Comparison of ENCODE assay signal across 8 mouse cellular contexts in genomic region chr1:75477264-75477965, GRCm38 (mm10). TPM values are rescaled to one million over a fixed set of nuclear protein-coding genes. Genes with fewer than 3 reads are reported as not detected.
A peak's percentile ranks its signal among the peaks of the same experiment; 100 is the strongest.
DNase-seq lines count a peak whose midpoint lies in the region; ATAC-seq lines count a peak whose summit lies in the region.

No protein-coding gene starts in this region.

- peak; percentile 10; the same call in 1 of the 2 replicates for ATAC-seq in intestine, embryonic 15.5 days
- ATAC-seq in midbrain, embryonic 12.5 days (ENCODE audit: low FRiP score, low read depth), result no peak
- ATAC-seq in erythroid progenitor cell, adult 5-6 weeks (replicated peaks; ENCODE audit: low FRiP score, poor library complexity, severe bottlenecking), result no peak; the same call in 1 of the 2 replicates

- peak overlapping the region; percentile 87 for H3K4me2 ChIP-seq in intestine, embryonic 15.5 days (replicated peaks)
- peak overlapping the region; percentile 90 for H3K4me2 ChIP-seq in midbrain, embryonic 12.5 days (replicated peaks)

- H3K27ac ChIP-seq in intestine, embryonic 15.5 days, result no peak overlapping the region
- no peak overlapping the region for H3K27ac ChIP-seq in limb, embryonic 10.5 days
- 0 out of 2 replicates have a peak overlapping the region, but pooled peaks have one; percentile 8 for H3K27ac ChIP-seq in midbrain, embryonic 12.5 days (replicated peaks)

- peaks cover 21% of the 10 kb centered on the region for H3K27me3 ChIP-seq in intestine, embryonic 15.5 days (replicated peaks)
- peaks cover 69% of the 10 kb centered on the region for H3K27me3 ChIP-seq in limb, embryonic 10.5 days (ENCODE audit: low read depth, poor library complexity, severe bottlenecking)
- peaks cover 25% of the 10 kb centered on the region for H3K27me3 ChIP-seq in midbrain, embryonic 12.5 days

- peaks cover 22% of the 10 kb centered on the region for H3K4me1 ChIP-seq in intestine, embryonic 15.5 days (replicated peaks)
- peaks cover 38% of the 10 kb centered on the region for H3K4me1 ChIP-seq in limb, embryonic 10.5 days
- H3K4me1 ChIP-seq in midbrain, embryonic 12.5 days, result peaks cover 33% of the 10 kb centered on the region

- peak overlapping the region; percentile 79 for H3K4me3 ChIP-seq in intestine, embryonic 15.5 days (replicated peaks)
- peak overlapping the region; percentile 88 for H3K4me3 ChIP-seq in limb, embryonic 10.5 days
- H3K4me3 ChIP-seq in midbrain, embryonic 12.5 days, result peak overlapping the region; percentile 82

- peaks cover 23% of the 10 kb centered on the region for H3K36me3 ChIP-seq in intestine, embryonic 15.5 days
- H3K36me3 ChIP-seq in limb, embryonic 10.5 days, result peaks cover 48% of the 10 kb centered on the region
- peaks cover 44% of the 10 kb centered on the region for H3K36me3 ChIP-seq in midbrain, embryonic 12.5 days

- H3K9me3 ChIP-seq in intestine, embryonic 15.5 days, result no peaks in the 10 kb centered on the region
- H3K9me3 ChIP-seq in limb, embryonic 10.5 days (replicated peaks), result no peaks in the 10 kb centered on the region
- no peaks in the 10 kb centered on the region for H3K9me3 ChIP-seq in midbrain, embryonic 12.5 days

- peak; percentile 59 for DNase-seq in adipocyte (ENCODE audit: low spot score)
- DNase-seq in cerebellum, postnatal 36 days, result peak; percentile 95 to 98
- peak; percentile 56 to 69 for DNase-seq in gastrocnemius, adult 8-10 months (ENCODE audit: low spot score in 2 of 2)
- DNase-seq in limb, embryonic 10.5 days (ENCODE audit: low spot score), result peak; percentile 93
- DNase-seq in skeletal muscle tissue, adult 2 months (ENCODE audit: low read depth, low spot score), result peak; percentile 67

- WGBS in intestine, embryonic 15.5 days, result 17% methylated on average over 35 of the region's 35 CpGs
- WGBS in limb, embryonic 10.5 days, result 13% methylated on average over 35 of the region's 35 CpGs
- 13% methylated on average over 35 of the region's 35 CpGs for WGBS in midbrain, embryonic 12.5 days

- no peak overlapping the region; the same call in 1 of the 2 replicates for H3K9ac ChIP-seq in intestine, embryonic 15.5 days
- H3K9ac ChIP-seq in midbrain, embryonic 12.5 days (replicated peaks), result 0 out of 2 replicates have a peak overlapping the region, but pooled peaks have one; percentile 21

RNA-seq across cellular contexts. Expression of gene Chpf, which starts 1.7 kb away (rescaled TPM):
- 1 to 10 TPM; 2.0 to 3.5 (median 2.5) TPM for total RNA-seq in gastrocnemius, adult 8-10 months (2022)
- polyA plus RNA-seq in intestine, embryonic 15.5 days (2015; fragmentation: Nextera tagmentation; extraction: Ambion mirVana), result 35.9 and 36.9 TPM in 2 replicates
- polyA plus RNA-seq in limb, embryonic 10.5 days (2016; fragmentation: Nextera tagmentation; extraction: Ambion mirVana), result 23.7 and 28.8 TPM in 2 replicates
- 35.9 and 36.3 TPM in 2 replicates for polyA plus RNA-seq in midbrain, embryonic 12.5 days (2016; fragmentation: Nextera tagmentation; extraction: Ambion mirVana)
- not detected in 2 replicates for total RNA-seq in erythroid progenitor cell, adult 5-6 weeks (2015; ENCODE audit: low replicate concordance)
- 0.77 TPM in 1 of 2 replicates, not detected in the other for total RNA-seq in erythroid progenitor cell, adult 5-6 weeks (2017; ENCODE audit: low replicate concordance)

RNA-seq across cellular contexts. Expression of gene Tmem198, which starts 1.9 kb away (rescaled TPM):
- not detected for total RNA-seq in gastrocnemius, adult 8-10 months (2022)
- polyA plus RNA-seq in intestine, embryonic 15.5 days (2015; fragmentation: Nextera tagmentation; extraction: Ambion mirVana), result 2.2 and 2.4 TPM in 2 replicates
- 0.35 and 0.69 TPM in 2 replicates for polyA plus RNA-seq in limb, embryonic 10.5 days (2016; fragmentation: Nextera tagmentation; extraction: Ambion mirVana)
- polyA plus RNA-seq in midbrain, embryonic 12.5 days (2016; fragmentation: Nextera tagmentation; extraction: Ambion mirVana), result 26.5 and 27.6 TPM in 2 replicates
- total RNA-seq in erythroid progenitor cell, adult 5-6 weeks (2015; ENCODE audit: low replicate concordance), result not detected in 2 replicates
- total RNA-seq in erythroid progenitor cell, adult 5-6 weeks (2017; ENCODE audit: low replicate concordance), result not detected in 2 replicates

RNA-seq across cellular contexts. Expression of gene Asic4, which starts 27.2 kb away (rescaled TPM):
- total RNA-seq in gastrocnemius, adult 8-10 months (2022), result not detected
- polyA plus RNA-seq in intestine, embryonic 15.5 days (2015; fragmentation: Nextera tagmentation; extraction: Ambion mirVana), result 2.6 and 2.7 TPM in 2 replicates
- polyA plus RNA-seq in limb, embryonic 10.5 days (2016; fragmentation: Nextera tagmentation; extraction: Ambion mirVana), result 0.31 and 0.59 TPM in 2 replicates
- polyA plus RNA-seq in midbrain, embryonic 12.5 days (2016; fragmentation: Nextera tagmentation; extraction: Ambion mirVana), result 45.0 and 47.7 TPM in 2 replicates
- total RNA-seq in erythroid progenitor cell, adult 5-6 weeks (2015; ENCODE audit: low replicate concordance), result not detected in 2 replicates
- total RNA-seq in erythroid progenitor cell, adult 5-6 weeks (2017; ENCODE audit: low replicate concordance), result not detected in 2 replicates

RNA-seq across cellular contexts. Expression of gene Obsl1, which starts 28.8 kb away (rescaled TPM):
- 10 to 100 TPM; 22.2 to 38.4 (median 28.3) TPM for total RNA-seq in gastrocnemius, adult 8-10 months (2022)
- 70.3 and 70.5 TPM in 2 replicates for polyA plus RNA-seq in intestine, embryonic 15.5 days (2015; fragmentation: Nextera tagmentation; extraction: Ambion mirVana)
- polyA plus RNA-seq in limb, embryonic 10.5 days (2016; fragmentation: Nextera tagmentation; extraction: Ambion mirVana), result 68.0 and 75.5 TPM in 2 replicates
- 42.7 and 46.6 TPM in 2 replicates for polyA plus RNA-seq in midbrain, embryonic 12.5 days (2016; fragmentation: Nextera tagmentation; extraction: Ambion mirVana)
- not detected in 2 replicates for total RNA-seq in erythroid progenitor cell, adult 5-6 weeks (2015; ENCODE audit: low replicate concordance)
- total RNA-seq in erythroid progenitor cell, adult 5-6 weeks (2017; ENCODE audit: low replicate concordance), result 0.64 TPM in 1 of 2 replicates, not detected in the other

RNA-seq across cellular contexts. Expression of gene Inha, which starts 29.5 kb away (rescaled TPM):
- 1 to 10 TPM in 3 of 4 experiments, under 1 TPM in 1; 0.59 to 2.0 (median 1.5) TPM for total RNA-seq in gastrocnemius, adult 8-10 months (2022)
- polyA plus RNA-seq in intestine, embryonic 15.5 days (2015; fragmentation: Nextera tagmentation; extraction: Ambion mirVana), result 5.2 and 8.9 TPM in 2 replicates
- 2.4 and 4.2 TPM in 2 replicates for polyA plus RNA-seq in limb, embryonic 10.5 days (2016; fragmentation: Nextera tagmentation; extraction: Ambion mirVana)
- polyA plus RNA-seq in midbrain, embryonic 12.5 days (2016; fragmentation: Nextera tagmentation; extraction: Ambion mirVana), result 7.2 and 8.9 TPM in 2 replicates
- not detected in 2 replicates for total RNA-seq in erythroid progenitor cell, adult 5-6 weeks (2015; ENCODE audit: low replicate concordance)
- total RNA-seq in erythroid progenitor cell, adult 5-6 weeks (2017; ENCODE audit: low replicate concordance), result not detected in 2 replicates

Comparison
In these comparisons a context has a peak if more than half of its experiments do, and no peak if none do; other contexts are left out.
1. RNA of gene Asic4, which starts 27.2 kb away (polyA plus RNA-seq): 45.0 to 47.7 TPM in midbrain, embryonic 12.5 days; 2.6 to 2.7 TPM in intestine, embryonic 15.5 days and 0.31 to 0.59 TPM in limb, embryonic 10.5 days; every median in the first group is over 10 times any median in the second.
2. Peak in every context shown above with its lines, with median percentiles within 50 percentile points of each other: DNase-seq and H3K4me3 ChIP-seq.